In genomic region chr6:124807986-124808357, GRCm38 (mm10) we compare ENCODE assay signal across 8 mouse cellular contexts. TPM values are rescaled to one million over a fixed set of nuclear protein-coding genes. Genes with fewer than 3 reads are reported as not detected.
DNase-seq lines count a peak whose midpoint lies in the region; ATAC-seq lines count a peak whose summit lies in the region.

No protein-coding gene starts in this region.

- WGBS in neural tube, embryonic 11.5 days, result 84% methylated on average over 6 of the region's 6 CpGs
- 64% methylated on average over 5 of the region's 6 CpGs for WGBS in liver, embryonic 12.5 days (ENCODE audit: insufficient replicate concordance)

- peak overlapping the region; percentile 72 for H3K4me3 ChIP-seq in erythroblast, embryonic 14.5 days (replicated peaks)
- H3K4me3 ChIP-seq in neural tube, embryonic 11.5 days (ENCODE audit: low read depth, low read length), result peak overlapping the region; percentile 52
- peak overlapping the region; percentile 72 for H3K4me3 ChIP-seq in liver, embryonic 12.5 days

- peaks cover 33% of the 10 kb centered on the region for H3K36me3 ChIP-seq in erythroblast, embryonic 14.5 days (ENCODE audit: control insufficient read depth)
- H3K36me3 ChIP-seq in neural tube, embryonic 11.5 days (ENCODE audit: control insufficient read depth, insufficient read depth, low read length), result peaks cover 7% of the 10 kb centered on the region; the same call in 1 of the 2 replicates
- H3K36me3 ChIP-seq in liver, embryonic 12.5 days, result peaks cover 32% of the 10 kb centered on the region

- peak overlapping the region; percentile 99 for H3K4me2 ChIP-seq in neural tube, embryonic 11.5 days (ENCODE audit: low read depth)
- H3K4me2 ChIP-seq in liver, embryonic 12.5 days, result peak overlapping the region; percentile 93

- no peaks in the 10 kb centered on the region; the same call in 1 of the 2 replicates for H3K27me3 ChIP-seq in erythroblast, embryonic 14.5 days (ENCODE audit: control insufficient read depth)
- no peaks in the 10 kb centered on the region for H3K27me3 ChIP-seq in neural tube, embryonic 11.5 days (ENCODE audit: control insufficient read depth, insufficient read depth, low read length)
- H3K27me3 ChIP-seq in liver, embryonic 12.5 days (replicated peaks), result no peaks in the 10 kb centered on the region

- no peak for ATAC-seq in erythroblast, adult 5-6 weeks (replicated peaks; ENCODE audit: low FRiP score, poor library complexity, severe bottlenecking)
- no peak for ATAC-seq in neural tube, embryonic 11.5 days (ENCODE audit: insufficient read depth, low FRiP score, low TSS enrichment)
- ATAC-seq in liver, embryonic 12.5 days, result no peak
- ATAC-seq in megakaryocyte-erythroid progenitor cell, adult 5-6 weeks (replicated peaks; ENCODE audit: low FRiP score, low TSS enrichment, poor library complexity, severe bottlenecking), result no peak

- no peak overlapping the region for H3K27ac ChIP-seq in neural tube, embryonic 11.5 days (ENCODE audit: low read depth, low read length)
- peak overlapping the region; percentile 95 for H3K27ac ChIP-seq in liver, embryonic 12.5 days

- H3K9me3 ChIP-seq in erythroblast, embryonic 14.5 days (ENCODE audit: control insufficient read depth, low read length), result no peaks in the 10 kb centered on the region
- no peaks in the 10 kb centered on the region for H3K9me3 ChIP-seq in neural tube, embryonic 11.5 days (ENCODE audit: control insufficient read depth, low read length)
- no peaks in the 10 kb centered on the region for H3K9me3 ChIP-seq in liver, embryonic 12.5 days (replicated peaks)

- DNase-seq in neural tube, embryonic 11.5 days (ENCODE audit: low spot score), result no peak
- DNase-seq in neural tube, embryonic 10.5 days (ENCODE audit: extremely low spot score, low spot score), result no peak
- DNase-seq in urinary bladder, adult 2 months (ENCODE audit: low spot score), result no peak
- DNase-seq in right cerebral cortex, adult 2 months (ENCODE audit: low spot score in 2 of 2), result no peak

- peaks cover 67% of the 10 kb centered on the region for H3K4me1 ChIP-seq in erythroblast, embryonic 14.5 days (ENCODE audit: control insufficient read depth)
- peaks cover 14% of the 10 kb centered on the region for H3K4me1 ChIP-seq in neural tube, embryonic 11.5 days (ENCODE audit: control insufficient read depth, insufficient read depth, low read length)
- H3K4me1 ChIP-seq in liver, embryonic 12.5 days, result peaks cover 88% of the 10 kb centered on the region

- no peak overlapping the region for H3K9ac ChIP-seq in neural tube, embryonic 11.5 days (ENCODE audit: low read length)
- H3K9ac ChIP-seq in liver, embryonic 12.5 days, result peak overlapping the region; percentile 84

RNA-seq across cellular contexts. Expression of gene Spsb2, which starts 0.5 kb away (rescaled TPM):
- polyA plus RNA-seq in erythroblast, embryonic 14.5 days (2012), result 0.77 and 0.81 TPM in 2 replicates
- total RNA-seq in erythroblast, adult 5-6 weeks (2015; ENCODE audit: low replicate concordance), result 0.58 TPM in 1 of 2 replicates, not detected in the other
- 2.6 and 4.3 TPM in 2 replicates for total RNA-seq in erythroblast, adult 5-6 weeks (2017; ENCODE audit: low replicate concordance)
- polyA plus RNA-seq in neural tube, embryonic 11.5 days (2014; fragmentation: Nextera tagmentation; extraction: Ambion mirVana), result 6.3 and 6.9 TPM in 2 replicates
- polyA plus RNA-seq in liver, embryonic 12.5 days (2016; fragmentation: Nextera tagmentation; extraction: Ambion mirVana), result 9.9 and 10.8 TPM in 2 replicates
- total RNA-seq in megakaryocyte-erythroid progenitor cell, adult 5-6 weeks (2014; fragmentation: Nextera tagmentation), result 1.9 and 5.1 TPM in 2 replicates
- 4.1 and 5.5 TPM in 2 replicates for total RNA-seq in megakaryocyte-erythroid progenitor cell, adult 5-6 weeks (2017)
- polyA plus RNA-seq in urinary bladder, adult 2 months (2012; rRNA removed), result 22.3 and 24.4 TPM in 2 replicates

RNA-seq across cellular contexts. Expression of gene Tpi1, which starts 6.1 kb away (rescaled TPM):
- polyA plus RNA-seq in erythroblast, embryonic 14.5 days (2012), result 10.3 and 10.7 TPM in 2 replicates
- total RNA-seq in erythroblast, adult 5-6 weeks (2015; ENCODE audit: low replicate concordance), result 37.3 and 44.3 TPM in 2 replicates
- 30.0 and 31.0 TPM in 2 replicates for total RNA-seq in erythroblast, adult 5-6 weeks (2017; ENCODE audit: low replicate concordance)
- 622 and 634 TPM in 2 replicates for polyA plus RNA-seq in neural tube, embryonic 11.5 days (2014; fragmentation: Nextera tagmentation; extraction: Ambion mirVana)
- polyA plus RNA-seq in liver, embryonic 12.5 days (2016; fragmentation: Nextera tagmentation; extraction: Ambion mirVana), result 630 and 674 TPM in 2 replicates
- total RNA-seq in megakaryocyte-erythroid progenitor cell, adult 5-6 weeks (2014; fragmentation: Nextera tagmentation), result 258 and 264 TPM in 2 replicates
- total RNA-seq in megakaryocyte-erythroid progenitor cell, adult 5-6 weeks (2017), result 179 and 201 TPM in 2 replicates
- 322 and 324 TPM in 2 replicates for polyA plus RNA-seq in urinary bladder, adult 2 months (2012; rRNA removed)

RNA-seq across cellular contexts. Expression of gene Usp5, which starts 21.3 kb away (rescaled TPM):
- 4.6 and 5.6 TPM in 2 replicates for polyA plus RNA-seq in erythroblast, embryonic 14.5 days (2012)
- 10.0 and 34.6 TPM in 2 replicates for total RNA-seq in erythroblast, adult 5-6 weeks (2015; ENCODE audit: low replicate concordance)
- 22.0 and 29.6 TPM in 2 replicates for total RNA-seq in erythroblast, adult 5-6 weeks (2017; ENCODE audit: low replicate concordance)
- polyA plus RNA-seq in neural tube, embryonic 11.5 days (2014; fragmentation: Nextera tagmentation; extraction: Ambion mirVana), result 162 and 174 TPM in 2 replicates
- 87.5 and 94.1 TPM in 2 replicates for polyA plus RNA-seq in liver, embryonic 12.5 days (2016; fragmentation: Nextera tagmentation; extraction: Ambion mirVana)
- total RNA-seq in megakaryocyte-erythroid progenitor cell, adult 5-6 weeks (2014; fragmentation: Nextera tagmentation), result 85.0 and 100 TPM in 2 replicates
- 75.7 and 80.9 TPM in 2 replicates for total RNA-seq in megakaryocyte-erythroid progenitor cell, adult 5-6 weeks (2017)
- polyA plus RNA-seq in urinary bladder, adult 2 months (2012; rRNA removed), result 68.8 and 73.6 TPM in 2 replicates

RNA-seq across cellular contexts. Expression of gene Cdca3, which starts 21.4 kb away (rescaled TPM):
- 26.9 and 32.9 TPM in 2 replicates for polyA plus RNA-seq in erythroblast, embryonic 14.5 days (2012)
- 65.8 and 68.0 TPM in 2 replicates for total RNA-seq in erythroblast, adult 5-6 weeks (2015; ENCODE audit: low replicate concordance)
- total RNA-seq in erythroblast, adult 5-6 weeks (2017; ENCODE audit: low replicate concordance), result 58.5 and 73.8 TPM in 2 replicates
- 190 and 195 TPM in 2 replicates for polyA plus RNA-seq in neural tube, embryonic 11.5 days (2014; fragmentation: Nextera tagmentation; extraction: Ambion mirVana)
- polyA plus RNA-seq in liver, embryonic 12.5 days (2016; fragmentation: Nextera tagmentation; extraction: Ambion mirVana), result 193 TPM in 2 replicates
- 100 and 181 TPM in 2 replicates for total RNA-seq in megakaryocyte-erythroid progenitor cell, adult 5-6 weeks (2014; fragmentation: Nextera tagmentation)
- total RNA-seq in megakaryocyte-erythroid progenitor cell, adult 5-6 weeks (2017), result 90.3 and 111 TPM in 2 replicates
- 5.0 and 5.5 TPM in 2 replicates for polyA plus RNA-seq in urinary bladder, adult 2 months (2012; rRNA removed)

RNA-seq across cellular contexts. Expression of gene Lrrc23, which starts 28.4 kb away (rescaled TPM):
- polyA plus RNA-seq in erythroblast, embryonic 14.5 days (2012), result not detected in 2 replicates
- not detected in 2 replicates for total RNA-seq in erythroblast, adult 5-6 weeks (2015; ENCODE audit: low replicate concordance)
- total RNA-seq in erythroblast, adult 5-6 weeks (2017; ENCODE audit: low replicate concordance), result not detected in 2 replicates
- 0.27 and 1.4 TPM in 2 replicates for polyA plus RNA-seq in neural tube, embryonic 11.5 days (2014; fragmentation: Nextera tagmentation; extraction: Ambion mirVana)
- not detected in 2 replicates for polyA plus RNA-seq in liver, embryonic 12.5 days (2016; fragmentation: Nextera tagmentation; extraction: Ambion mirVana)
- total RNA-seq in megakaryocyte-erythroid progenitor cell, adult 5-6 weeks (2014; fragmentation: Nextera tagmentation), result 0.77 TPM in 1 of 2 replicates, not detected in the other
- 6.7 TPM in 1 of 2 replicates, not detected in the other for total RNA-seq in megakaryocyte-erythroid progenitor cell, adult 5-6 weeks (2017)
- polyA plus RNA-seq in urinary bladder, adult 2 months (2012; rRNA removed), result 1.2 and 1.4 TPM in 2 replicates

Comparison
In these comparisons a context has a peak if more than half of its experiments do, and no peak if none do; other contexts are left out.
1. RNA of gene Tpi1, which starts 6.1 kb away (polyA plus RNA-seq): 630 to 674 TPM in liver, embryonic 12.5 days, 622 to 634 TPM in neural tube, embryonic 11.5 days and 322 to 324 TPM in urinary bladder, adult 2 months; 10.3 to 10.7 TPM in erythroblast, embryonic 14.5 days; every median in the first group is over 10 times any median in the second.
2. RNA of gene Usp5, which starts 21.3 kb away (polyA plus RNA-seq): 162 to 174 TPM in neural tube, embryonic 11.5 days, 87.5 to 94.1 TPM in liver, embryonic 12.5 days and 68.8 to 73.6 TPM in urinary bladder, adult 2 months; 4.6 to 5.6 TPM in erythroblast, embryonic 14.5 days; every median in the first group is over 10 times any median in the second.
3. Peak in every context shown above with its lines, with median percentiles within 50 percentile points of each other: H3K4me3 ChIP-seq.